Mouse (Mus musculus): ENCODE measurements around the gene Sfswap. TPM values are rescaled to one million over a fixed set of nuclear protein-coding genes. Genes with fewer than 3 reads are reported as not detected.

The Sfswap gene
- polyA plus RNA-seq, 1 experiment from 2014 or later: 21.7 TPM

GRCm38 (mm10) chr5:129581015-129581414 is 80.0 kb downstream of the Sfswap start:
- 60% methylated on average over 7 of the region's 7 CpGs for WGBS
- TF ChIP-seq CTCF (IDR thresholded peaks at IDR 0.05; ENCODE audit: low read depth): no peak
- TF ChIP-seq EP300 (optimal IDR thresholded peaks at IDR 0.05): no peak
- H3K4me3 ChIP-seq (ENCODE audit: low read depth, low read length): no peak overlapping the region
- no peak overlapping the region for H3K27ac ChIP-seq (replicated peaks)
- H3K36me3 ChIP-seq (ENCODE audit: control insufficient read depth, insufficient read depth, low read length): no peaks in the 10 kb centered on the region
- H3K9me3 ChIP-seq (ENCODE audit: control insufficient read depth, low read length): no peaks in the 10 kb centered on the region
- DNase-seq (ENCODE audit: low spot score) (no peak), ATAC-seq (ENCODE audit: low FRiP score, low TSS enrichment) (no peak)
- H3K27me3 ChIP-seq (ENCODE audit: control insufficient read depth, insufficient read depth, low read length): no peaks in the 10 kb centered on the region; the same call in 1 of the 2 replicates
- H3K4me1 ChIP-seq (replicated peaks; ENCODE audit: control insufficient read depth, insufficient read depth): no peaks in the 10 kb centered on the region
- H3K4me2 ChIP-seq (replicated peaks; ENCODE audit: low read depth): no peak overlapping the region
- no peak overlapping the region for H3K9ac ChIP-seq (ENCODE audit: low read length)

DNA sequence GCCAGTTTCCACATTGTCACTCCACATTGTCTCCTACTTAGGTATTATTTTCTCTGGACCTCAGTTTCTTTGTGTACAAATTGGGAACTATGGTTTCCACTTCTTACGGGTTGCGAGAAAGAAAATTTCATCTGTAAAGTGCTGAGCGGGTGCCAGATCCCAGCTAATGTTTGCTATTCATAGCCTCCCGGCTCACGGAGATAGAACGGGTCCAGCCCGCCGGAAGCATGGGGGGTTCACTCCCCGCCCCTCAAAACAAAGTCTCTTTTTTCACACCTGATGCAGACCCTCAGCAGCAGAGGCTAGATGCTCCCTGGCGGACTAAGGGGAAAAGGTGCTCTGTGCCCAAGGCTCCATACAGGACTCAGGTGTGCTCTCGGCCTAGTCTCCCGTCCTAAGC is 82.3 kb downstream of the Sfswap start:
- peak overlapping the region; percentile 76; the same call in 1 of the 2 replicates for H3K9ac ChIP-seq (ENCODE audit: low read length)

GRCm38 (mm10) chr5:129583761-129584582 is 83.0 kb downstream of the Sfswap start, which contains the start of gene Mmp17:
Mmp17 (plus strand) TSS chr5:129584169.
- Histone ChIP-seq H3K4me2 (replicated peaks; ENCODE audit: low read depth) (peak within 1 kb of the TSS; percentile 100), H3K4me3 (ENCODE audit: low read depth, low read length) (peak within 1 kb of the TSS; percentile 81), H3K4me1 (replicated peaks; ENCODE audit: control insufficient read depth, insufficient read depth) (no peaks in the 10 kb centered on the region), H3K27me3 (ENCODE audit: control insufficient read depth, insufficient read depth, low read length) (no peaks in the 10 kb centered on the region; the same call in 1 of the 2 replicates), H3K9ac (ENCODE audit: low read length) (peak within 1 kb of the TSS; percentile 76), H3K9me3 (ENCODE audit: control insufficient read depth, low read length) (no peaks in the 10 kb centered on the region), H3K27ac (replicated peaks) (0 out of 2 replicates have a peak within 1 kb of the TSS, but pooled peaks have one; percentile 45), H3K36me3 (ENCODE audit: control insufficient read depth, insufficient read depth, low read length) (no peaks in the 10 kb centered on the region)
- ATAC-seq (ENCODE audit: low FRiP score, low TSS enrichment) (peak; percentile 92), DNase-seq (ENCODE audit: low spot score) (peak; percentile 87)
- WGBS: under 1% methylated on average over 79 of the region's 80 CpGs
- peak; percentile 87 for TF ChIP-seq CTCF (IDR thresholded peaks at IDR 0.05; ENCODE audit: low read depth)
- TF ChIP-seq EP300 (optimal IDR thresholded peaks at IDR 0.05): no peak

More for the DNA sequence above, 82.3 kb downstream of the Sfswap start:
- Histone ChIP-seq H3K36me3 (ENCODE audit: control insufficient read depth, insufficient read depth, low read length) (no peaks in the 10 kb centered on the region), H3K27ac (replicated peaks) (no peak overlapping the region), H3K9me3 (ENCODE audit: control insufficient read depth, low read length) (no peaks in the 10 kb centered on the region), H3K4me2 (replicated peaks; ENCODE audit: low read depth) (peak overlapping the region; percentile 100), H3K4me1 (replicated peaks; ENCODE audit: control insufficient read depth, insufficient read depth) (no peaks in the 10 kb centered on the region), H3K4me3 (ENCODE audit: low read depth, low read length) (peak overlapping the region; percentile 81), H3K27me3 (ENCODE audit: control insufficient read depth, insufficient read depth, low read length) (no peaks in the 10 kb centered on the region; the same call in 1 of the 2 replicates)
- DNase-seq (ENCODE audit: low spot score) (no peak), ATAC-seq (ENCODE audit: low FRiP score, low TSS enrichment) (no peak)
- WGBS: 0% methylated on average over 12 of the region's 12 CpGs
- TF ChIP-seq EP300 (optimal IDR thresholded peaks at IDR 0.05) (no peak), CTCF (IDR thresholded peaks at IDR 0.05; ENCODE audit: low read depth) (no peak)

DNA sequence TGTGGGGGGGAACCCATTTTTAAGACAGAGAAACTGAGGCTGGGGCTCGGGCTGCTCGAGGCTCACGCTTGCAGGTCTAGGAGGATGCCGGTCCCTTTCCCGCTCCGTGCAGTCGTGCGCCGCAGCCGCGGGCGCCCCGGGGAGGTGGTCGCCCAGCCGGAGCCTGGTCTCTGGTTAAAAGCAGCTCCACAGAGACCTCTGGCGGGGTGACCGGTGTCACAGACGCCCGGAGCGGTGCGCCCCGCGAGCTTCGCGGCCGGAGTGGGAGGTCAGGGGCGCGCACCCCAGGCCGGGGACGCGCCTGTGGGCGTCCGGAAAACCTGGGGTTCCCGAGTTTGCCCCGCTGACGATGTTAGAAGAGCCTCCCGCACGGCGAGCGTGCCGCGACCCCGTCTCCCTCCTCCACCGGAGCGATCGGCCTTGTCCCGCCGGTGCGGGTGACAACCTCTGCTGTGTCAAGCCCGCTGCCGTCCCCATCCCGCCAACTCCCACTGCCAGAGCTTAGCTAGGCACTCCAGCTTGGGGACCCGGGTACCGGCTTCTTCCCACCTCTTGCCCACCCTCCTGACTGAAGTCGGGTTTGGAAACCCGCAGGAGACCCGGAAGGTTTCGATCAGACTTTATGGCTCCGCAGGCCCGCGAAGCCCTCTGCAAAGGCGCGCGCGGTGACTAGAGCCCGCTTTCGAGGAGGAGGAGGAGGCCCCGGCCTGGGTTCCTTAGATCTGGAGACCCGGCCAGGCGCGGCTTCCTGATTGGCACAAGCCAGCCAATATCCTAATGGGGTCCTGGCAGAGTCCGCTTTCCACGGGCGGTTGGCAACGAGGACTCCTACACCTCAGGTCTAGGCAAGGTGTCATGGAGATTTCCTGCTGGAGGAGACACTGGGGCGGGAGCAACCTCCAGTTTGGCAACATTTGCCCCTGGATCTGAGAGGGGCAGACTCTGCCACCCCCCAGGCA is 83.8 kb downstream of the Sfswap start:
- H3K27ac ChIP-seq (replicated peaks): no peak overlapping the region
- DNase-seq (ENCODE audit: low spot score) (peak; percentile 35), ATAC-seq (ENCODE audit: low FRiP score, low TSS enrichment) (no peak)
- H3K9me3 ChIP-seq (ENCODE audit: control insufficient read depth, low read length): no peaks in the 10 kb centered on the region
- 1% methylated on average over 72 of the region's 76 CpGs for WGBS
- peak overlapping the region; percentile 100 for H3K4me2 ChIP-seq (replicated peaks; ENCODE audit: low read depth)
- no peaks in the 10 kb centered on the region; the same call in 1 of the 2 replicates for H3K27me3 ChIP-seq (ENCODE audit: control insufficient read depth, insufficient read depth, low read length)
- H3K9ac ChIP-seq (ENCODE audit: low read length): peak overlapping the region; percentile 76
- TF ChIP-seq EP300 (optimal IDR thresholded peaks at IDR 0.05): no peak
- peak; percentile 34; the same call in 1 of the 2 replicates for TF ChIP-seq CTCF (IDR thresholded peaks at IDR 0.05; ENCODE audit: low read depth)
- H3K4me3 ChIP-seq (ENCODE audit: low read depth, low read length): peak overlapping the region; percentile 81
- H3K4me1 ChIP-seq (replicated peaks; ENCODE audit: control insufficient read depth, insufficient read depth): no peaks in the 10 kb centered on the region
- H3K36me3 ChIP-seq (ENCODE audit: control insufficient read depth, insufficient read depth, low read length): no peaks in the 10 kb centered on the region

- Histone ChIP-seq H3K4me1 (replicated peaks; ENCODE audit: control insufficient read depth, insufficient read depth) (no peaks in the 10 kb centered on the region), H3K27ac (replicated peaks) (peak overlapping the region; percentile 35; the same call in 1 of the 2 replicates), H3K36me3 (ENCODE audit: control insufficient read depth, insufficient read depth, low read length) (no peaks in the 10 kb centered on the region), H3K9me3 (ENCODE audit: control insufficient read depth, low read length) (no peaks in the 10 kb centered on the region), H3K4me2 (replicated peaks; ENCODE audit: low read depth) (peak overlapping the region; percentile 100), H3K27me3 (ENCODE audit: control insufficient read depth, insufficient read depth, low read length) (no peaks in the 10 kb centered on the region; the same call in 1 of the 2 replicates), H3K9ac (ENCODE audit: low read length) (peak overlapping the region; percentile 23), H3K4me3 (ENCODE audit: low read depth, low read length) (peak overlapping the region; percentile 81)
- peak; percentile 93 for TF ChIP-seq CTCF (IDR thresholded peaks at IDR 0.05; ENCODE audit: low read depth)
- TF ChIP-seq EP300 (optimal IDR thresholded peaks at IDR 0.05): no peak
- DNase-seq (ENCODE audit: low spot score): peak; percentile 85
- WGBS: under 1% methylated on average over 17 of the region's 17 CpGs
- peak; percentile 49 for ATAC-seq (ENCODE audit: low FRiP score, low TSS enrichment)
These were observed 85.0 kb downstream of the Sfswap start for GRCm38 (mm10) chr5:129586016-129586415.

Data from stomach, postnatal 0 days (tissue).